Mouse (Mus musculus): ENCODE measurements around the gene Olfr348.

The Olfr348 gene

GRCm38 (mm10) chr2:36783976-36784375 lies at the start of gene Olfr348:
TSS of gene Olfr348 (plus strand) at chr2:36784276.
- in situ Hi-C loops (cut with MboI, MseI) = no loop called here

GRCm38 (mm10) chr2:36736226-36736625 lies 47.9 kb upstream of the Olfr348 start:
- in situ Hi-C loops (cut with MboI, MseI) = no loop called here

GRCm38 (mm10) chr2:36790238-36790637 lies 6.2 kb downstream of the Olfr348 start, which contains the start of gene Olfr50:
TSS of gene Olfr50 (plus strand) at chr2:36790538.
- in situ Hi-C loops (cut with MboI, MseI) = no loop called here

- in situ Hi-C loops (cut with MboI, MseI) = no loop called here
These were observed 32.9 kb downstream of the Olfr348 start, which contains the start of gene Olfr3 for GRCm38 (mm10) chr2:36816932-36817331. TSS of gene Olfr3 (minus strand) at chr2:36817032.

Data from regulatory T cell (primary cell).